Mouse (Mus musculus): ENCODE data around the gene Plekha7. TPM values are rescaled to one million over a fixed set of nuclear protein-coding genes. Genes with fewer than 3 reads are reported as not detected.

Gene Plekha7
- total RNA-seq, 1 experiment, result 38.0 TPM

GRCm38 (mm10) chr7:116237157-116237981, 70.8 kb downstream of the Plekha7 start:
- Histone ChIP-seq H3K9ac (ENCODE audit: insufficient read depth, low read depth, low read length, poor library complexity, severe bottlenecking) (peak overlapping the region; percentile 46), H3K36me3 (ENCODE audit: control insufficient read depth, insufficient read depth, low read length, poor library complexity, severe bottlenecking) (no peaks in the 10 kb centered on the region), H3K9me3 (ENCODE audit: control insufficient read depth, insufficient read depth, low read depth, low read length) (no peaks in the 10 kb centered on the region), H3K4me3 (ENCODE audit: insufficient read depth in 1 of 2, low read depth in 1 of 2, low read length in 2 of 2, poor library complexity in 1 of 2, severe bottlenecking in 1 of 2) (peak overlapping the region; percentile 59 to 62), H3K4me1 (ENCODE audit: control insufficient read depth in 2 of 2, insufficient read depth in 2 of 2, low read length in 2 of 2, poor library complexity in 1 of 2) (peaks cover 11 to 24% of the 10 kb centered on the region in 2 experiments), H3K27ac (ENCODE audit: insufficient read depth, low read depth, low read length, poor library complexity, severe bottlenecking) (no peak overlapping the region)
- in situ Hi-C loops (cut with MboI; ENCODE audit: low sequenced_read_pairs in 2 of 2, unreplicated experiment in 2 of 2), result no loop called here
- no peak for TF ChIP-seq ZNF384 (IDR thresholded peaks at IDR 0.05; ENCODE audit: low read depth, low read length)
- TF ChIP-seq CHD2 (IDR thresholded peaks at IDR 0.05; ENCODE audit: low read depth, low read length), result no peak
- no peak for TF ChIP-seq MAFK (IDR thresholded peaks at IDR 0.05; ENCODE audit: insufficient read depth, low read depth, low read length)
- TF ChIP-seq ZC3H11A (IDR thresholded peaks at IDR 0.05; ENCODE audit: borderline replicate concordance, low read depth, low read length), result no peak
- no peak for TF ChIP-seq HCFC1 (IDR thresholded peaks at IDR 0.05; ENCODE audit: borderline replicate concordance, insufficient read depth, low read length)
- no peak for DNase-seq (ENCODE audit: low read depth, low spot score)

DNA sequence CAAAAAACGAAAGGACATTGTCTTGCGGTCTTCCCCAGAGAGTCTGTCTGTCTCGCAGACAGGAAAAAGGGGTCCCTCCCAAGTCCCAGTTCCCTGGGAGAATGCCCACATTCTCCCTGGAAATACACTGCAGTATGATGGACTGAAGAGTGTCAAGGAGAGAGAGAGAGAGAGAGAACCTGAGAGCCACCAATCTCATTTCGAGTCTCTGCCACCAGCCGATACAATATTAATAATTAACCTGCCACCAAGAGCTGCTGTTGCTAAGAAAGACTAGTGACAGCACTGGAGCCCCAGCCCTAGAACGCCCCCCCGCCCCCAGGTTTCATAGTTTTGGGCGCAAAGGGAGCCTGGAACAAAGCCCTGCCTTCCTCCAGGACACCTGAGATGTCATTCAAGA, 71.6 kb downstream of the Plekha7 start:
- no peak overlapping the region for H3K27ac ChIP-seq (ENCODE audit: insufficient read depth, low read depth, low read length, poor library complexity, severe bottlenecking)
- no peak for TF ChIP-seq ZNF384 (IDR thresholded peaks at IDR 0.05; ENCODE audit: low read depth, low read length)
- TF ChIP-seq CHD2 (IDR thresholded peaks at IDR 0.05; ENCODE audit: low read depth, low read length), result no peak
- H3K4me3 ChIP-seq (ENCODE audit: insufficient read depth in 1 of 2, low read depth in 1 of 2, low read length in 2 of 2, poor library complexity in 1 of 2, severe bottlenecking in 1 of 2), result no peak overlapping the region; a peak in 1 of 4 replicates
- in situ Hi-C loops (cut with MboI; ENCODE audit: low sequenced_read_pairs in 2 of 2, unreplicated experiment in 2 of 2), result no loop called here
- H3K36me3 ChIP-seq (ENCODE audit: control insufficient read depth, insufficient read depth, low read length, poor library complexity, severe bottlenecking), result no peaks in the 10 kb centered on the region
- H3K4me1 ChIP-seq (ENCODE audit: control insufficient read depth in 2 of 2, insufficient read depth in 2 of 2, low read length in 2 of 2, poor library complexity in 1 of 2), result peaks cover 11 to 24% of the 10 kb centered on the region in 2 experiments
- H3K9me3 ChIP-seq (ENCODE audit: control insufficient read depth, insufficient read depth, low read depth, low read length), result no peaks in the 10 kb centered on the region
- H3K9ac ChIP-seq (ENCODE audit: insufficient read depth, low read depth, low read length, poor library complexity, severe bottlenecking), result no peak overlapping the region
- DNase-seq (ENCODE audit: low read depth, low spot score), result no peak

DNA sequence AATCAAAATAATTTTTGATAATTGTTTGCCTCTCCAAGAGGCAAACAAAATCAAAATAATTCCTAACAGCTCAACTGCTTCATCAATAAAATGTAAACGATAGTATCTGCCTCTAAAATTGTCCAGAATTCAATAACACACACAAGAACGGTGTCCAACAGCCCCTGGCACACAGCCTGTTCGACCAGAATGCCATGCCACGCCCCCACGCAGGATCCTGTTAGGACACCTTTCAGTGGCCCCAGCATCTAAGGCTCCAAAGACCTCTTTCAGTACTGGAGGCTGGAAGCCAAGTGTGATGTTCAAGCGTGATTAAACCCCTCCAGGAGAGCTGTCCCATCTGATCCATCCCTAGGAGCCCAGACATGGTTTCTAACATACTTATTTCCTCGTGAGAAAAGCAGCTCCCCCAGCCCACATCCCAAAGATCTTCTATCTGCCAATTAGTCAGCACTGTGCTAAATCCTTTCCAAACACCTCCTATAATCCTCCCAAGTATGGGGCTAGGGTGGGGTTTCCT, 73.8 kb downstream of the Plekha7 start:
- Histone ChIP-seq H3K4me3 (ENCODE audit: insufficient read depth in 1 of 2, low read depth in 1 of 2, low read length in 2 of 2, poor library complexity in 1 of 2, severe bottlenecking in 1 of 2) (no peak overlapping the region), H3K27ac (ENCODE audit: insufficient read depth, low read depth, low read length, poor library complexity, severe bottlenecking) (no peak overlapping the region), H3K4me1 (ENCODE audit: control insufficient read depth in 2 of 2, insufficient read depth in 2 of 2, low read length in 2 of 2, poor library complexity in 1 of 2) (peaks cover 9 to 23% of the 10 kb centered on the region in 2 experiments), H3K9me3 (ENCODE audit: control insufficient read depth, insufficient read depth, low read depth, low read length) (no peaks in the 10 kb centered on the region), H3K9ac (ENCODE audit: insufficient read depth, low read depth, low read length, poor library complexity, severe bottlenecking) (no peak overlapping the region), H3K36me3 (ENCODE audit: control insufficient read depth, insufficient read depth, low read length, poor library complexity, severe bottlenecking) (no peaks in the 10 kb centered on the region)
- TF ChIP-seq HCFC1 (IDR thresholded peaks at IDR 0.05; ENCODE audit: borderline replicate concordance, insufficient read depth, low read length), result no peak
- no peak for TF ChIP-seq ZNF384 (IDR thresholded peaks at IDR 0.05; ENCODE audit: low read depth, low read length)
- no peak for TF ChIP-seq ZC3H11A (IDR thresholded peaks at IDR 0.05; ENCODE audit: borderline replicate concordance, low read depth, low read length)
- TF ChIP-seq MAFK (IDR thresholded peaks at IDR 0.05; ENCODE audit: insufficient read depth, low read depth, low read length), result no peak
- no peak for TF ChIP-seq CHD2 (IDR thresholded peaks at IDR 0.05; ENCODE audit: low read depth, low read length)
- in situ Hi-C loops (cut with MboI; ENCODE audit: low sequenced_read_pairs in 2 of 2, unreplicated experiment in 2 of 2), result no loop called here
- DNase-seq (ENCODE audit: low read depth, low spot score), result no peak

- peaks cover 6 to 28% of the 10 kb centered on the region in 2 experiments; a peak in 3 of 4 replicates for H3K4me1 ChIP-seq (ENCODE audit: control insufficient read depth in 2 of 2, insufficient read depth in 2 of 2, low read length in 2 of 2, poor library complexity in 1 of 2)
Measured at GRCm38 (mm10) chr7:116230811-116231609, 77.2 kb downstream of the Plekha7 start.

More at GRCm38 (mm10) chr7:116230811-116231609, 77.2 kb downstream of the Plekha7 start:
- Histone ChIP-seq H3K27ac (ENCODE audit: insufficient read depth, low read depth, low read length, poor library complexity, severe bottlenecking) (no peak overlapping the region), H3K9ac (ENCODE audit: insufficient read depth, low read depth, low read length, poor library complexity, severe bottlenecking) (no peak overlapping the region), H3K36me3 (ENCODE audit: control insufficient read depth, insufficient read depth, low read length, poor library complexity, severe bottlenecking) (no peaks in the 10 kb centered on the region), H3K4me3 (ENCODE audit: insufficient read depth in 1 of 2, low read depth in 1 of 2, low read length in 2 of 2, poor library complexity in 1 of 2, severe bottlenecking in 1 of 2) (no peak overlapping the region), H3K9me3 (ENCODE audit: control insufficient read depth, insufficient read depth, low read depth, low read length) (no peaks in the 10 kb centered on the region)
- DNase-seq (ENCODE audit: low read depth, low spot score), result no peak
- TF ChIP-seq HCFC1 (IDR thresholded peaks at IDR 0.05; ENCODE audit: borderline replicate concordance, insufficient read depth, low read length) (no peak), ZC3H11A (IDR thresholded peaks at IDR 0.05; ENCODE audit: borderline replicate concordance, low read depth, low read length) (no peak), MAFK (IDR thresholded peaks at IDR 0.05; ENCODE audit: insufficient read depth, low read depth, low read length) (no peak), ZNF384 (IDR thresholded peaks at IDR 0.05; ENCODE audit: low read depth, low read length) (no peak), CHD2 (IDR thresholded peaks at IDR 0.05; ENCODE audit: low read depth, low read length) (no peak)
- in situ Hi-C loops (cut with MboI; ENCODE audit: low sequenced_read_pairs in 2 of 2, unreplicated experiment in 2 of 2), result no loop called here

Measured in ES-E14 (cell line).